Mouse (Mus musculus) hindbrain, embryonic 14.5 days (tissue): ENCODE data around the gene Mettl8. TPM values are rescaled to one million over a fixed set of nuclear protein-coding genes. Genes with fewer than 3 reads are reported as not detected.

Source experiments
- ATAC-seq: fragments of 200-750 bp; cut with Nextera tagmentation; 2 replicates; pipeline ENCODE4 v1.8.0; 2017; ENCODE audit warnings: moderate number of reproducible peaks, mild to moderate bottlenecking, moderate TSS enrichment, moderate library complexity; ENCODE audit not compliant: low FRiP score
- DNase-seq: peaks from one replicate; pipeline ENCODE4 v3.0.0-alpha.2; 2015; ENCODE audit warnings: low spot score
- H3K27ac ChIP-seq: fragments of 300-500 bp; sonication (generic); 2 replicates; pipeline ENCODE4 v1.5.1; 2014; ENCODE audit warnings: mild to moderate bottlenecking, moderate library complexity
- H3K27me3 ChIP-seq: fragments of 300-500 bp; sonication (generic); 2 replicates; pipeline ENCODE4 v1.6.1; 2014; ENCODE audit warnings: mild to moderate bottlenecking, low read length, mixed read lengths; ENCODE audit not compliant: control insufficient read depth, insufficient read depth
- H3K36me3 ChIP-seq: fragments of 300-500 bp; sonication (generic); replicated peaks from 2 replicates; pipeline ENCODE4 v1.6.1; 2014; ENCODE audit not compliant: control insufficient read depth, insufficient read depth
- H3K4me1 ChIP-seq: fragments of 300-500 bp; sonication (generic); replicated peaks from 2 replicates; pipeline ENCODE4 v1.6.1; 2014; ENCODE audit warnings: antibody characterized with exemption, low read length, mixed read lengths; ENCODE audit not compliant: control insufficient read depth, insufficient read depth
- H3K4me2 ChIP-seq: fragments of 300-500 bp; sonication (generic); replicated peaks from 2 replicates; pipeline ENCODE4 v1.6.1; 2014; ENCODE audit warnings: mild to moderate bottlenecking, moderate library complexity
- H3K4me3 ChIP-seq: fragments of 300-500 bp; sonication (generic); replicated peaks from 2 replicates; pipeline ENCODE4 v1.5.1; 2014; ENCODE audit warnings: mild to moderate bottlenecking, low read length
- H3K9ac ChIP-seq: fragments of 300-500 bp; sonication (generic); 2 replicates; pipeline ENCODE4 v1.6.1; 2014
- H3K9me3 ChIP-seq: fragments of 300-500 bp; sonication (generic); 2 replicates; pipeline ENCODE4 v1.6.1; 2016; ENCODE audit warnings: low read length; ENCODE audit not compliant: control insufficient read depth
- WGBS: fragments of 180-500 bp; shearing (Covaris S2); extraction: QIAGEN DNeasy Blood & Tissue Kit; methylation state at CpG from one replicate; pipeline ENCODE4 v1.1.7; 2014; 5-methylcytosine and 5-hydroxymethylcytosine counted together
- polyA plus RNA-seq: library from polyadenylated mRNA; unstranded; fragments of >200 nt; fragmentation: Nextera tagmentation; extraction: Ambion mirVana; gene quantifications from 2 replicates; pipeline ENCODE4 v1.2.1, GENCODE M21; 2014

The Mettl8 gene
- polyA plus RNA-seq, 1 experiment from 2014 or later, result 10.9 TPM

DNA sequence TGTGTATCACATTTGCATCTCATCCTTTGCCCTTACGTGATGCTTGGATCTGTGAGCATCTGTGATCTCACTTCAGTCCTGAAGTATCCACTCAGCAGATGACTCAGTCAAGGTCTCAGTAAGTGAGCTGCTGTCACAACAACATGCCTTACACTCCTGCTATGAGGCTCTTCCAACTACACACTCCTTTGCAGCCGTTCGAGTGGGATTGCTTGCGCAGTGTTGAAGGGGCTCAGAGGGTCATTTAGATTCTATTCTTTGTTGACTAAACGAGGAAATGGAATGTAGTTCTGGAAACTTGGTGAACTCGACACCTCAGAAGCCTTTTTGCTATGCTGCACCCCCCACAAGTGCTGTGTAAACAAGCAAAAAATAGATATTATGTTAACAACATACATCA lies 9.2 kb downstream of the Mettl8 start:
- no peaks in the 10 kb centered on the region for H3K9me3 ChIP-seq
- no peak overlapping the region for H3K9ac ChIP-seq
- ATAC-seq, result no peak
- no peaks in the 10 kb centered on the region for H3K4me1 ChIP-seq
- no peak overlapping the region for H3K27ac ChIP-seq
- H3K4me3 ChIP-seq, result no peak overlapping the region
- no peaks in the 10 kb centered on the region for H3K27me3 ChIP-seq
- DNase-seq, result no peak
- H3K4me2 ChIP-seq, result no peak overlapping the region
- H3K36me3 ChIP-seq, result no peaks in the 10 kb centered on the region
- 81% methylated on average over 6 of the region's 6 CpGs for WGBS

DNA sequence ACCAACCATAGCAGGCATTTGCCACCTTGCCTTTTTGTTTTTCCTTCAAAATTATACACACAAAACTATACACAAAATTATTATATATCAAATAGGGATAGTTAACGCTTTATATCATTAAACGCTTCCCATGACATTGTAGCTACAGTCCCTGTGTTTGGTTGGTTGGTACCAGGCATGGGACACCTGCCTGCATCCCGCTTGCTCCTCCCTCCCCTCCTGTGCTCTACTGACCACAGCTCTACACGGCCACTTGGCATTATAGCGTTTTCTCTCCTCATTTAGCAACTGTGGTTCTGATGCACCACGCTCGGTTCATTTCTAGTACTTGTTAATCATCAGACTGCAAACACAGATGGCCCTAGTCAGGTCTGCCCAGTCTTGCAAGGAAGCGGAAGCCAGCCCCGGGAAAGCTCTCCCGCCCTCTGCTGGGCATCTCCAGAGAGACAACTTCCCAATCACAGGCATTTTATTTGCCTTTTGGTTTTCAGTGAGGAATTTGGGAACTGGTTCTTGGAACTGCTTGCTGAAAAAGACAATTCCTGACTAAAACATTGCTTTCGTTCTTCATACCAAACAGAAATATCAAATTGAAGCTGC lies 15.8 kb downstream of the Mettl8 start:
- Histone ChIP-seq H3K9me3 (no peaks in the 10 kb centered on the region), H3K36me3 (no peaks in the 10 kb centered on the region), H3K9ac (no peak overlapping the region), H3K27ac (0 out of 2 replicates have a peak overlapping the region, but pooled peaks have one; percentile 36), H3K4me3 (no peak overlapping the region), H3K27me3 (no peaks in the 10 kb centered on the region), H3K4me1 (0 out of 2 replicates have a peak, but pooled peaks cover under 1% of the 10 kb centered on the region), H3K4me2 (peak overlapping the region; percentile 28; the same call in 1 of the 2 replicates)
- peak; percentile 82 for DNase-seq
- 46% methylated on average over 11 of the region's 11 CpGs for WGBS
- ATAC-seq, result 0 out of 2 replicates have a peak, but pooled peaks have one; percentile 62

DNA sequence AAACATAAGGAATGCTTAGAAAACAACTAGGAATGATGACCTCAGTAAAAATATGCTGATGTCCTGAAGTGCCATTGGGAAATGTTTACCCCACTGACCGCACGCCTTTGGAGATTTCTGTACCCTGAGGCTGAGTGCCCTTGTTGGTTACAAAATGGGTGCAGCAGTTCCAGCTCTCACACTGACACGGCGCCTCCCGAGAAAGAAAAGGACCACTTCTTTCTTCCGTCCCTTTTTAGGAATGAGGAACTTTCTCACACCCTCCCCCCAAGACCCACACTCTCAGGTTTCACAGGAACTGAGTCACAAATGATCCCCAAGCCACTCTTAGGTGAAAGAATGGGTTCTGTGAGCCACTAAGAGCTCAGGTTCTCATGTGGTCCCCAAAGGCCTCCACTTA lies 17.9 kb downstream of the Mettl8 start:
- no peaks in the 10 kb centered on the region for H3K36me3 ChIP-seq
- H3K4me2 ChIP-seq, result no peak overlapping the region
- no peak overlapping the region for H3K27ac ChIP-seq
- ATAC-seq (no peak), DNase-seq (no peak)
- WGBS, result 87% methylated on average over 6 of the region's 6 CpGs
- no peak overlapping the region for H3K4me3 ChIP-seq
- H3K27me3 ChIP-seq, result no peaks in the 10 kb centered on the region
- H3K9me3 ChIP-seq, result no peaks in the 10 kb centered on the region
- H3K9ac ChIP-seq, result no peak overlapping the region
- peaks cover 15% of the 10 kb centered on the region for H3K4me1 ChIP-seq

DNA sequence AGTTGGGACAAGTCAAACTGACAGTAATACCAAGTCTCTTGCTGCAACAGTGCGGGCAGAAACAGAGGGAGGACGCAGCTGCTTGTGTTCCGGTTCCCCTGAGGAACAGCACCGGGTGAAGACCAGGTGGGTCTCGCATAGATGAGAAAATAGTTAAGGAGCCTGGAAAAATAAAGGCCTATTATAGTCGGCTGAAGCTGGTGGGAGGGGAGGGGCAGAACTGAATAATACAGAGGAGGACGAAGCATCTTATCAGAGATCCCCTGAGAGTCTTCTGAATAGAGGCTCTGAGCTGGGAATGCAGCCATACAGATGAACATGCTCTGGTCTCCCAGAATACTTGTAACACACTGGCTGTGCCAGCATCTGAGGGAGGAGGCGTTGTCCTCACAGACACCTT lies 21.4 kb downstream of the Mettl8 start:
- no peak for ATAC-seq
- no peak overlapping the region for H3K27ac ChIP-seq
- H3K27me3 ChIP-seq, result no peaks in the 10 kb centered on the region
- DNase-seq, result no peak
- peaks cover 18% of the 10 kb centered on the region for H3K4me1 ChIP-seq
- no peak overlapping the region for H3K9ac ChIP-seq
- H3K36me3 ChIP-seq, result no peaks in the 10 kb centered on the region
- H3K9me3 ChIP-seq, result no peaks in the 10 kb centered on the region
- H3K4me3 ChIP-seq, result no peak overlapping the region
- 0 out of 2 replicates have a peak overlapping the region, but pooled peaks have one; percentile 1 for H3K4me2 ChIP-seq
- WGBS, result 24% methylated on average over 8 of the region's 8 CpGs

DNA sequence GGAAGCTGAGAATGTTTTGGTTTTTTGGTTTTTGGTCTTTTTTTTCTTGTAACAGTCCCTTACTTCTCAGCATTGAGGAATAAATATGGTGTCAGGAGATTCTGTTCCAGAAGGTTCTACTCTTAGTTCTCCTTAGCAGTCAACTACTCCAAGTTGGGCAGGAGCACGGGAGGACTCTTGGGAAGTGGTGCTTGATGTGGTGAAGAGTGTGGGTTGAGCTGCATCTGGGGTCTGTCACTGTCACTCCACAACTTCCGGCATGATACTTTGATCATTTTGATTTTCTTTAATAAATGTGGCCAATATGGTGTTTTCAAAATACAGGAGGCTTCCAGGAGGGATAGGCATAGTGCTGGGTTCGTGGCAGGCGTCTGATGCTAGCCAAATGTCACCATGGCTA lies 22.4 kb downstream of the Mettl8 start:
- H3K4me2 ChIP-seq, result no peak overlapping the region
- WGBS, result 90% methylated on average over 4 of the region's 4 CpGs
- H3K9ac ChIP-seq, result no peak overlapping the region
- no peaks in the 10 kb centered on the region for H3K36me3 ChIP-seq
- H3K27ac ChIP-seq, result no peak overlapping the region; the same call in 1 of the 2 replicates
- H3K27me3 ChIP-seq, result no peaks in the 10 kb centered on the region
- no peaks in the 10 kb centered on the region for H3K9me3 ChIP-seq
- peaks cover 18% of the 10 kb centered on the region for H3K4me1 ChIP-seq
- ATAC-seq, result no peak
- H3K4me3 ChIP-seq, result no peak overlapping the region
- DNase-seq, result no peak

DNA sequence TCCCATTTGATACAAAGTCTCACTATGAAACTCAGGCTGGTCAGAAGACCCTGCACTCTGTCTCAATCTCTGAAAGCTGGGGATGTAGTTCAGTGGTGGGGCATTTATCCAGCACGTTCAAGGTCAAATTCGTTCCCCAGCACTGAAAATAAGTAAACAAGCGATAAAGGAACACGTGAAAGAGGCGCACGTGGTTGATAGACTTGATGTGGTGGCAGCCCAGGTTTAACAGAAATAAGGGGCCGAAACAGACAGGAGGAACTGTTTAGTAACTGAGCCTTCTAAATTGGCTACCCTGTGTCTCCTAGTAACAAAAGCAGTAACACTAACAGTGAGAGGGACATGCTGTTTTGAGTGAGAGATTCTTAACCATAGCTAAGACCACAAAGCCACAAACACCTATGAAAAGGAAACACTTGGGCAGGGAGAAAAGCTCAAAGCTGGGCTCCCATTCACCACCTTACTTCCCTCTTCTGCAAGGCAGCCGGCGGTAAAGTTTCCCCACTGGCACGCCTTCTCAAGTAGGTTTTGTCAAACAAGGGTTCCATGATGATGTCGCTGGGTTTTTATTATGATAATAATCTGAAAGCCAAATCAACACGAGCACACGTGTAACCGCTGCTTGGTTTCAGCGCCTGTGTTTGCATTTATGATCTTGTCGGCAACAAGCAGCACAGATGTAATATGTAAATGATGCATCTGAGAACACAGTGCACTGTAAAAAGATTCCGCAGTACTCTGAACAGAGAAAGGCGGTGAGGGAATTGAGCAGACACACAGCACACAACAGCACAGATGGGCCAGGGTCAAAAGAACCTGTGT lies 23.2 kb downstream of the Mettl8 start:
- ATAC-seq, result no peak
- Histone ChIP-seq H3K4me3 (no peak overlapping the region), H3K36me3 (no peaks in the 10 kb centered on the region), H3K27me3 (no peaks in the 10 kb centered on the region), H3K27ac (peak overlapping the region; percentile 47), H3K4me1 (peaks cover 18% of the 10 kb centered on the region), H3K4me2 (peak overlapping the region; percentile 15; the same call in 1 of the 2 replicates), H3K9ac (0 out of 2 replicates have a peak overlapping the region, but pooled peaks have one; percentile 8), H3K9me3 (no peaks in the 10 kb centered on the region)
- WGBS, result 63% methylated on average over 18 of the region's 18 CpGs
- DNase-seq, result no peak

DNA sequence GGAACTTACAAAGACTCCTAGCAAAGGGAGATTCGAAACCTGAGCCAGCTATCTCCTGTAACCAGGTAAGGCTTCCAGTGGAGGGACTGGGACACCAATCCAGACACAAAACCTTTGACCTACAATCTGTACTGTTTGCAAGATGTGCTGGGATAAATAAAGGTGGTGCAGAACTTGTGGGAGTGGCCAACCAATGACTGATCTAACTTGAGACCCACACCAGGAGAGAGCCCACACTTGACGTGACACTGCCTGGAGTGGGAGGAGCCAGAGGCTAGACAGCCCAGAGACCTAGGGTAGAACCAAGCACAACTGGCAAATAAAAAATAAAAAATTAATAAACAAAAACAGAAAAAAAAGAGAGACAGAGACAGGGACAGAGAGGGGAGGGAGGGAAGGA lies 24.7 kb downstream of the Mettl8 start:
- no peak overlapping the region for H3K4me3 ChIP-seq
- H3K27me3 ChIP-seq, result no peaks in the 10 kb centered on the region
- DNase-seq (no peak), ATAC-seq (no peak)
- H3K4me1 ChIP-seq, result peaks cover 18% of the 10 kb centered on the region
- H3K27ac ChIP-seq, result no peak overlapping the region
- H3K9ac ChIP-seq, result no peak overlapping the region
- 82% methylated on average over 2 of the region's 2 CpGs for WGBS
- H3K36me3 ChIP-seq, result no peaks in the 10 kb centered on the region
- H3K4me2 ChIP-seq, result no peak overlapping the region
- H3K9me3 ChIP-seq, result no peaks in the 10 kb centered on the region

DNA sequence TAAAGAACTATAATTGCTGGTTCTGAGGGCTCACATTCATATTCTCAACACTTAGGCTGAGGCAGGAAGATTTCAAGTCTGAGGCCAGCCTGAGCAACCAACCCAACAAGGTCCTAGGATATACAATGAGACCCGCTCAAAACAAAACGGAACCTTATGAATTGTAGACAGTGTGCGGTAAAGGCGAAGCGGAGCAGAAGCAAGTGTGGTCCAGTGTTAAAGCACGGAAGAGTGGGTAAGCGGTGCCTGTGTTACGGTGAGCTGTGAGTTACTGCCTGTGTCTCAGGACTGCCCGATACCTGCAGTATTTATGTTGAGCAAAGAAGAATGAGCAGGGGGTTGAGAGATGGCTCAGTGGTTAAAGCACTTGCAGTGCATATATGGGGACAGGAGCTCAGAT lies 27.8 kb downstream of the Mettl8 start:
- H3K4me3 ChIP-seq, result no peak overlapping the region

DNA sequence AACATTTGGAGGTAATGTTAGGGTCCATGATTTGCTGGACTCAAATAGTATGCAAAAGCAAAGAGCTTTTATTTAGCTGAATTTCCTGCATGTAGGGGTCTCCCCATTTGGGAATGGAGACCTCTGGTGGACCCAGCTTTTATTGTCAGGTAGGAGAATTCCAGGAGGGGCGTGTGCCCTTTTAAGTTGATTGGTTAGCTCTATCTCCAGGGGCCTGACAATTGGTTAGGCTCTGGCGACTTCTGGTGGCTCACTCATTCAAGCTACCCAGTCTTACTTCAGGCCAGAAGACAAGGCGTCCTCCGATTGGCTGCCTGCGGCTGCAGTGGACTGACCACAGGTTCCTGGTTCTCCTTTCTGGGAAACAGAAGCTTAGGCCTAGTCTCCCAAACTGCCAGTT lies 28.6 kb downstream of the Mettl8 start:
- ATAC-seq, result 0 out of 2 replicates have a peak, but pooled peaks have one; percentile 27
- WGBS, result 36% methylated on average over 5 of the region's 5 CpGs
- Histone ChIP-seq H3K4me3 (no peak overlapping the region), H3K27ac (no peak overlapping the region), H3K4me2 (no peak overlapping the region), H3K36me3 (no peaks in the 10 kb centered on the region), H3K4me1 (no peaks in the 10 kb centered on the region), H3K9ac (no peak overlapping the region), H3K27me3 (no peaks in the 10 kb centered on the region), H3K9me3 (no peaks in the 10 kb centered on the region)
- DNase-seq, result no peak

More for the DNA sequence above, 27.8 kb downstream of the Mettl8 start:
- no peaks in the 10 kb centered on the region for H3K9me3 ChIP-seq
- H3K4me2 ChIP-seq, result no peak overlapping the region
- H3K9ac ChIP-seq, result no peak overlapping the region
- H3K36me3 ChIP-seq, result no peaks in the 10 kb centered on the region
- DNase-seq, result no peak
- peaks cover 5% of the 10 kb centered on the region; the same call in 1 of the 2 replicates for H3K4me1 ChIP-seq
- H3K27me3 ChIP-seq, result no peaks in the 10 kb centered on the region
- ATAC-seq, result no peak
- 98% methylated on average over 9 of the region's 9 CpGs for WGBS
- H3K27ac ChIP-seq, result no peak overlapping the region
